Mouse (Mus musculus) stomach, postnatal 0 days (tissue): ENCODE results near the gene Gstp1. TPM values are rescaled to one million over a fixed set of nuclear protein-coding genes. Genes with fewer than 3 reads are reported as not detected.
A peak's percentile ranks its signal among the peaks of the same experiment; 100 is the strongest.
"Not testable (repeated sequence)": the region's sequence is repeated elsewhere in the genome, so short reads cannot be mapped to it uniquely, and the experiment has no call there.

ENCODE experiments used
- ATAC-seq: fragments of 200-750 bp; cut with Nextera tagmentation; 2 replicates; pipeline ENCODE4 v1.8.0; 2017; ENCODE audit not compliant: low FRiP score, low TSS enrichment
- DNase-seq: peaks from one replicate; pipeline ENCODE4 v3.0.0-alpha.2; 2016; ENCODE audit warnings: low spot score
- H3K27ac ChIP-seq: fragments of 300-500 bp; sonication (generic); replicated peaks from 2 replicates; pipeline ENCODE4 v1.5.1; 2014; ENCODE audit warnings: mild to moderate bottlenecking, control low read depth
- H3K27me3 ChIP-seq: fragments of 300-500 bp; sonication (generic); 2 replicates; pipeline ENCODE4 v1.6.1; 2014; ENCODE audit warnings: low read length; ENCODE audit not compliant: control insufficient read depth, insufficient read depth
- H3K36me3 ChIP-seq: fragments of 300-500 bp; sonication (generic); 2 replicates; pipeline ENCODE4 v1.6.1; 2014; ENCODE audit warnings: low read length, mixed read lengths; ENCODE audit not compliant: control insufficient read depth, insufficient read depth
- H3K4me1 ChIP-seq: fragments of 300-500 bp; sonication (generic); replicated peaks from 2 replicates; pipeline ENCODE4 v1.6.1; 2014; ENCODE audit warnings: antibody characterized with exemption; ENCODE audit not compliant: control insufficient read depth, insufficient read depth
- H3K4me2 ChIP-seq: fragments of 300-500 bp; sonication (generic); replicated peaks from 2 replicates; pipeline ENCODE4 v1.6.1; 2014; ENCODE audit warnings: low read depth, mild to moderate bottlenecking, control low read depth, moderate library complexity
- H3K4me3 ChIP-seq: fragments of 300-500 bp; sonication (generic); 2 replicates; pipeline ENCODE4 v1.5.1; 2014; ENCODE audit warnings: low read depth, low read length, control low read depth
- H3K9ac ChIP-seq: fragments of 300-500 bp; sonication (generic); 2 replicates; pipeline ENCODE4 v1.6.1; 2014; ENCODE audit warnings: mild to moderate bottlenecking, low read length, control low read depth, mixed read lengths
- H3K9me3 ChIP-seq: fragments of 300-500 bp; sonication (generic); 2 replicates; pipeline ENCODE4 v1.6.1; 2016; ENCODE audit warnings: low read length; ENCODE audit not compliant: control insufficient read depth
- CTCF ChIP-seq: IDR thresholded peaks from 2 replicates; pipeline ENCODE4 v1.5.1; 2016; ENCODE audit warnings: antibody characterized with exemption, low read depth, mild to moderate bottlenecking, moderate library complexity
- EP300 ChIP-seq: optimal IDR thresholded peaks from 2 replicates; pipeline ENCODE3; 2016; ENCODE audit warnings: antibody characterized with exemption
- WGBS: fragments of 180-500 bp; shearing (Covaris S2); extraction: QIAGEN DNeasy Blood & Tissue Kit; methylation state at CpG from one replicate; pipeline ENCODE4 v1.1.7; 2014; 5-methylcytosine and 5-hydroxymethylcytosine counted together
- polyA plus RNA-seq: library from polyadenylated mRNA; unstranded; fragments of >200 nt; fragmentation: Nextera tagmentation; extraction: Ambion mirVana; gene quantifications from 2 replicates; pipeline ENCODE4 v1.2.1, GENCODE M21; 2015

Gene Gstp1
- polyA plus RNA-seq, 1 experiment from 2014 or later: 1,081 TPM

GRCm38 (mm10) chr19:4054613-4055012, 16.8 kb upstream of the Gstp1 start:
- no peak for TF ChIP-seq CTCF
- TF ChIP-seq EP300: no peak
- Histone ChIP-seq H3K27me3 (no peaks in the 10 kb centered on the region), H3K27ac (no peak overlapping the region), H3K36me3 (no peaks in the 10 kb centered on the region), H3K4me2 (no peak overlapping the region), H3K4me1 (no peaks in the 10 kb centered on the region), H3K9ac (no peak overlapping the region), H3K4me3 (no peak overlapping the region), H3K9me3 (no peaks in the 10 kb centered on the region)
- no peak for ATAC-seq
- no peak for DNase-seq
- WGBS: 81% methylated on average over 5 of the region's 5 CpGs

- no peaks in the 10 kb centered on the region for H3K36me3 ChIP-seq
- H3K4me1 ChIP-seq: no peaks in the 10 kb centered on the region
- H3K9ac ChIP-seq: no peak overlapping the region
- H3K27ac ChIP-seq: no peak overlapping the region
- ATAC-seq (no peak), DNase-seq (no peak)
- TF ChIP-seq CTCF: no peak
- TF ChIP-seq EP300: no peak
- no peak overlapping the region for H3K4me3 ChIP-seq
- 73% methylated on average over 5 of the region's 5 CpGs for WGBS
- no peaks in the 10 kb centered on the region for H3K9me3 ChIP-seq
- H3K4me2 ChIP-seq: no peak overlapping the region
- no peaks in the 10 kb centered on the region for H3K27me3 ChIP-seq
Measured at GRCm38 (mm10) chr19:4052516-4053030, 14.8 kb upstream of the Gstp1 start.

DNA sequence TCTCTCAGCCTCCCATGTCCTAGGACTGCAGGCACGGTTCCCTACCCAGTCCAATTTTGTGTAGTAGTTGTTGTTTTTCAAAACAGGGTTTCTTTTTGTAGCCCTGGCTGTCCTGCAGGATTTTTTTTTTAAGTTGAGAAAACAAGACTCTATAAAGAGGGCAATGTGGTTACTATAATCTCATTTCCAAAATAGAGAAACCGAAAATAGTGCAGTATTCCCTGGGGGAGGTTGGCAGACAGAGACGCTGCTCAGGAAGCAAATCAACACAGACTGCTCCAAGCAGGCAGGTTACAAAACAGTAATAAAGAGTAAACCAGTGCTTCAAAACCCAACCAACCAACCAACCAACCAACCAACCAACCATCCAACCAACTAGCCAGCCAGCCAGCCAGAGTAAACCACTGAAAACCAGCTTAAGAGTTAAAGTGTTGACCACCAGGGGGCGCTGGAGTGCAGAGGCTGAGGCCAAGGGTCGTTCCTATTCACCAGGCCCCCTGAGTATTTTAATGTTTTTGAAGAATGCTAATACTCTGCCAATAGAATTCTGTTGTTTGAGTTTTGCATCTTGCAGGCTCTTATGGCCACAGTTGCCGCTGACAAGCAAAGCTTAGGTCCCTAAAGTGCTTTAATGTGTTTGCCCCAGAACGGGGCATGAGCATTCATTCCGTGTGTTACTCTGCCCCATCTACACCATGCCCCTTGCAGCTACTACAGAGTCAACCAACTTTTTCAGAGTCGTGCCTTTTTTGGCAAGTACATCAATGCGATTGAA, 14.1 kb upstream of the Gstp1 start:
- peak; percentile 66 for DNase-seq
- Histone ChIP-seq H3K9me3 (no peaks in the 10 kb centered on the region), H3K27me3 (no peaks in the 10 kb centered on the region), H3K36me3 (no peaks in the 10 kb centered on the region), H3K27ac (no peak overlapping the region), H3K4me1 (no peaks in the 10 kb centered on the region), H3K4me3 (no peak overlapping the region), H3K4me2 (no peak overlapping the region), H3K9ac (no peak overlapping the region)
- no peak for ATAC-seq
- TF ChIP-seq CTCF (peak; percentile 89), EP300 (no peak)
- WGBS: 53% methylated on average over 10 of the region's 10 CpGs

DNA sequence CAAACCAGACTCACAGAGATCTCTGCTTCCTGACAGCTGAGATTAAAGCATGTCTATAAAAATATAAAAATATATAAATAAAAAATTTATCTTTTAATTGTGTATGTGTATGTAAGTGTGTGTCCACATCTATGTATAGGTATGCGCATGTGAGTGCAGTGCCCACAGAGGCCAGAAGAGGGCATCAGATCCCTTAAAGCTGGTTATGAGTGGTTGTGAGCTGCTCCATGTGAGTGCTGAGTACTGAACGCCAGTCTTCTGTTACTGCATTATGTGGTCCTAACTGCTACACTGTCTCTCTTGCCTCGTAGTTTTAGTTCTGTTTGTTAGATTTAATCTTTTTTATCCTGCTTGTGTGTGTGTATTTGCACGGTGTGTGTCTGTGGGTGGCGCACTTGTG, 13.2 kb upstream of the Gstp1 start:
- DNase-seq (no peak), ATAC-seq (no peak)
- Histone ChIP-seq H3K4me2 (no peak overlapping the region), H3K4me3 (no peak overlapping the region), H3K36me3 (no peaks in the 10 kb centered on the region), H3K27me3 (no peaks in the 10 kb centered on the region), H3K4me1 (no peaks in the 10 kb centered on the region), H3K27ac (no peak overlapping the region), H3K9me3 (no peaks in the 10 kb centered on the region), H3K9ac (no peak overlapping the region)
- 93% methylated on average over 5 of the region's 5 CpGs for WGBS
- no peak for TF ChIP-seq EP300
- TF ChIP-seq CTCF: peak; percentile 42

DNA sequence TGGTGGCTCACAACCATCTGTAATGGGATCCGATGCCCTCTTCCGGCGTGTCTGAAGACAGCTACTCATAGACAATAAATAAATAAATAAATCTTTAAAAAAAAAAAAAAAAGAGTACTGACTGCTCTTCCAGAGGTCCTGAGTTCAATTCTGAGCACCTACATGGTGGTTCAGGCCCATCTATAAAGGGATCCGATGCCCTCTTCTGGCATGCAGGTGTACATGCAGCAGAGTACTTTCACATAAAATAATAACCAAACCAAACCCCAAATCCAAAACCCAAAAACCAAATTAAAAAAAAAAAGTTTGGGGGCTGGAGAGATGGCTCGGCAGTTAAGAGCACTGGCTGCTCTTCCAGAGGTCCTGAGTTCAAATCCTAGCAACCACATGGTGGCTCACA, 11.3 kb upstream of the Gstp1 start:
- not testable (repeated sequence) for H3K4me2 ChIP-seq, H3K4me1 ChIP-seq, DNase-seq, H3K27ac ChIP-seq, H3K27me3 ChIP-seq, H3K36me3 ChIP-seq, H3K9ac ChIP-seq, H3K9me3 ChIP-seq, H3K4me3 ChIP-seq, ATAC-seq
- peak; percentile 55 for TF ChIP-seq CTCF
- WGBS: 77% methylated on average over 5 of the region's 5 CpGs

- H3K27me3 ChIP-seq: no peaks in the 10 kb centered on the region
- H3K36me3 ChIP-seq: no peaks in the 10 kb centered on the region
- peak overlapping the region; percentile 81; the same call in 1 of the 2 replicates for H3K27ac ChIP-seq
- 13% methylated on average over 4 of the region's 4 CpGs for WGBS
- DNase-seq (peak; percentile 84), ATAC-seq (no peak)
- H3K4me3 ChIP-seq: no peak overlapping the region
- H3K9ac ChIP-seq: no peak overlapping the region
- no peaks in the 10 kb centered on the region for H3K9me3 ChIP-seq
- no peak overlapping the region for H3K4me2 ChIP-seq
- TF ChIP-seq CTCF: peak; percentile 88
- TF ChIP-seq EP300: no peak
- H3K4me1 ChIP-seq: no peaks in the 10 kb centered on the region
Measured at GRCm38 (mm10) chr19:4047859-4048258, 10.1 kb upstream of the Gstp1 start.
